In the genomic region with DNA sequence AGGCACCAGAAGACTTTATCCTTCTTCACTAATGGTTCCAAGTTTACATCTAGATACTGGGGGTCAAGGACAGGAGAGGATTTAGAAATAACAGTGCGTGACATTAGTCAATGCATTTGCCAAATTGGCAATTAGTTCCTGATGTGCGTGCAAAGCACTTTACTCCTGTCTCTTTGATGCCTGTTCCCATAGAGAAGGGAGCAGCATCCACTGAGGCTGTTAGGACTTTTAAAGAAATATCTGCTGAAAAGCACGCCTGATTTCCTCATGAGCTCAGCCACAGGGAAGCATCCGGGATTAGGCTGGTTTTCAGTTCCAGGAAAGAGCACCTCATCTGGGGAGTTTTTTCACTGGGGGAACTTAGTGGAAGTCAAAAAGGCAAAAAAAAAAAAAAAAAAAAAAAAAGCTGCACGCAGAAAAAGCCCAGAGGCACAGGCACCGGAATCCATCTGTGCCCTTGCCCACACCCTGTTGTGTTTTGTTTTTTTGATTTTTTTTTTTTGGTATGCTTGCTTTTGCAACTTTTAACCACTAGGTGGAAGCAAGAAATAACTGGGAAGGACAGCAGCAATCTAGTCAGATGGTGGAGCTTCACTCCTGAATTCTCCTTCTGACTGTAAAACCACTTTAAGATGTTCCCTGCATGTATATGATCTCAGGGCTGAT, we compare ENCODE assay signal across 8 mouse cellular contexts. TPM values are rescaled to one million over a fixed set of nuclear protein-coding genes. Genes with fewer than 3 reads are reported as not detected.
DNase-seq lines count a peak whose midpoint lies in the region; ATAC-seq lines count a peak whose summit lies in the region.

No protein-coding gene starts in this region.

- no peaks in the 10 kb centered on the region for H3K9me3 ChIP-seq in embryonic facial prominence, embryonic 13.5 days
- no peaks in the 10 kb centered on the region for H3K9me3 ChIP-seq in hindbrain, embryonic 16.5 days (ENCODE audit: control insufficient read depth, low read length)
- H3K9me3 ChIP-seq in stomach, embryonic 16.5 days (replicated peaks; ENCODE audit: control insufficient read depth, low read length): no peaks in the 10 kb centered on the region

- peak; percentile 69 for DNase-seq in kidney, adult 9 months
- DNase-seq in kidney, adult 18-20 months: no peak
- DNase-seq in Muller cell, postnatal 12 days (ENCODE audit: inconsistent ontology term): peak; percentile 65
- no peak for DNase-seq in gastrocnemius, postnatal 4 days (ENCODE audit: low spot score in 2 of 2)

- no peaks in the 10 kb centered on the region for H3K36me3 ChIP-seq in embryonic facial prominence, embryonic 13.5 days
- no peaks in the 10 kb centered on the region for H3K36me3 ChIP-seq in hindbrain, embryonic 16.5 days (ENCODE audit: control insufficient read depth, insufficient read depth, low read length)
- no peaks in the 10 kb centered on the region; the same call in 1 of the 2 replicates for H3K36me3 ChIP-seq in macrophage (ENCODE audit: inconsistent target)
- H3K36me3 ChIP-seq in stomach, embryonic 16.5 days (ENCODE audit: control insufficient read depth, insufficient read depth, low read length): no peaks in the 10 kb centered on the region

- H3K4me3 ChIP-seq in embryonic facial prominence, embryonic 13.5 days: 0 out of 2 replicates have a peak overlapping the region, but pooled peaks have one; percentile 4
- peak overlapping the region; percentile 3; the same call in 1 of the 2 replicates for H3K4me3 ChIP-seq in hindbrain, embryonic 16.5 days (ENCODE audit: low read length)
- H3K4me3 ChIP-seq in macrophage (ENCODE audit: inconsistent target): peak overlapping the region; percentile 16; the same call in 1 of the 2 replicates
- no peak overlapping the region; the same call in 1 of the 2 replicates for H3K4me3 ChIP-seq in stomach, embryonic 16.5 days (replicated peaks; ENCODE audit: low read length)

- no peak for ATAC-seq in embryonic facial prominence, embryonic 13.5 days (ENCODE audit: insufficient number of reproducible peaks, insufficient read depth, low FRiP score, low TSS enrichment, low read depth)
- peak; percentile 25 for ATAC-seq in hindbrain, embryonic 16.5 days
- ATAC-seq in stomach, embryonic 16.5 days (ENCODE audit: insufficient read depth, low FRiP score): no peak

- H3K4me1 ChIP-seq in embryonic facial prominence, embryonic 13.5 days: peaks cover 22% of the 10 kb centered on the region
- peaks cover 21% of the 10 kb centered on the region for H3K4me1 ChIP-seq in hindbrain, embryonic 16.5 days (ENCODE audit: control insufficient read depth, insufficient read depth, low read depth, low read length)
- H3K4me1 ChIP-seq in stomach, embryonic 16.5 days (ENCODE audit: control insufficient read depth, insufficient read depth, low read length): peaks cover 20% of the 10 kb centered on the region

- no peaks in the 10 kb centered on the region for H3K79me2 ChIP-seq in macrophage (ENCODE audit: inconsistent target)

- peak overlapping the region; percentile 46 for H3K4me2 ChIP-seq in embryonic facial prominence, embryonic 13.5 days
- H3K4me2 ChIP-seq in hindbrain, embryonic 16.5 days (ENCODE audit: low read length): peak overlapping the region; percentile 48
- peak overlapping the region; percentile 41 for H3K4me2 ChIP-seq in stomach, embryonic 16.5 days (ENCODE audit: low read depth, low read length)

- no peaks in the 10 kb centered on the region for H3K27me3 ChIP-seq in embryonic facial prominence, embryonic 13.5 days
- H3K27me3 ChIP-seq in hindbrain, embryonic 16.5 days (replicated peaks; ENCODE audit: control insufficient read depth, insufficient read depth, low read length): no peaks in the 10 kb centered on the region
- H3K27me3 ChIP-seq in stomach, embryonic 16.5 days (ENCODE audit: control insufficient read depth, insufficient read depth, low read length): no peaks in the 10 kb centered on the region

- H3K27ac ChIP-seq in embryonic facial prominence, embryonic 13.5 days: no peak overlapping the region
- peak overlapping the region; percentile 8; the same call in 1 of the 2 replicates for H3K27ac ChIP-seq in hindbrain, embryonic 16.5 days (ENCODE audit: low read depth, low read length)
- H3K27ac ChIP-seq in macrophage: peak overlapping the region; percentile 94
- peak overlapping the region; percentile 5; the same call in 1 of the 2 replicates for H3K27ac ChIP-seq in stomach, embryonic 16.5 days (ENCODE audit: low read length)

- 3% methylated on average over 6 of the region's 6 CpGs for WGBS in embryonic facial prominence, embryonic 13.5 days
- WGBS in hindbrain, embryonic 16.5 days: 5% methylated on average over 6 of the region's 6 CpGs
- 3% methylated on average over 6 of the region's 6 CpGs for WGBS in macrophage (ENCODE audit: missing documents)
- 10% methylated on average over 6 of the region's 6 CpGs for WGBS in stomach, embryonic 16.5 days

- H3K9ac ChIP-seq in embryonic facial prominence, embryonic 13.5 days: no peak overlapping the region
- H3K9ac ChIP-seq in hindbrain, embryonic 16.5 days (ENCODE audit: low read depth, low read length): no peak overlapping the region
- H3K9ac ChIP-seq in stomach, embryonic 16.5 days (ENCODE audit: low read length): no peak overlapping the region

RNA-seq across cellular contexts. Expression of gene Cdk15, which starts 59.8 kb away (rescaled TPM):
- polyA plus RNA-seq in embryonic facial prominence, embryonic 13.5 days (2015; fragmentation: Nextera tagmentation; extraction: Ambion mirVana): 0.67 and 1.1 TPM in 2 replicates
- polyA plus RNA-seq in hindbrain, embryonic 16.5 days (2015; fragmentation: Nextera tagmentation; extraction: Ambion mirVana): 1.4 and 2.0 TPM in 2 replicates
- total RNA-seq in macrophage (2018; cell fraction: chromatin; rRNA removed): 10 to 100 TPM in 21 of 26 experiments, 1 to 10 TPM in 5; 5.2 to 60.1 (median 13.3) TPM
- 1 to 10 TPM; 1.8 to 9.6 (median 5.2) TPM for total RNA-seq in macrophage (2018; cell fraction: cytosol; rRNA removed)
- total RNA-seq in macrophage (2018; cell fraction: nucleus; rRNA removed): 10 to 100 TPM in 9 of 26 experiments, 1 to 10 TPM in 17; 1.3 to 18.9 (median 7.0) TPM
- 3.5 to 7.0 TPM (median 5.2 TPM) in 3 replicates for polyA plus RNA-seq in macrophage (2018)
- 0.20 and 0.27 TPM in 2 replicates for polyA plus RNA-seq in stomach, embryonic 16.5 days (2015; fragmentation: Nextera tagmentation; extraction: Ambion mirVana)
- total RNA-seq in gastrocnemius, postnatal 4 days (2021): 1 to 10 TPM in 1 of 2 experiments, under 1 TPM in 1; 0.96 to 1.3 TPM

Comparison
In these comparisons a context has a peak if more than half of its experiments do, and no peak if none do; other contexts are left out.
1. DNase-seq: peak in kidney, adult 9 months (single experiment) and Muller cell, postnatal 12 days (single experiment); none in kidney, adult 18-20 months (single experiment) and gastrocnemius, postnatal 4 days (0 of 2).
2. Peak in every context shown above with its lines, with median percentiles within 50 percentile points of each other: H3K4me2 ChIP-seq.